Mouse (Mus musculus) brain, adult 2 months (tissue): ENCODE measurements at regions not wholly inside any gene's neighbourhood (a gene's known extent, or its start where the extent isn't known, plus 50 kb on each side); places are given as distances from the start of the nearest gene placed in this dataset.

Experiments
- DNase-seq: peaks from one replicate; pipeline ENCODE4 v3.0.0; 2011; ENCODE audit warnings: low read depth, low spot score

DNA sequence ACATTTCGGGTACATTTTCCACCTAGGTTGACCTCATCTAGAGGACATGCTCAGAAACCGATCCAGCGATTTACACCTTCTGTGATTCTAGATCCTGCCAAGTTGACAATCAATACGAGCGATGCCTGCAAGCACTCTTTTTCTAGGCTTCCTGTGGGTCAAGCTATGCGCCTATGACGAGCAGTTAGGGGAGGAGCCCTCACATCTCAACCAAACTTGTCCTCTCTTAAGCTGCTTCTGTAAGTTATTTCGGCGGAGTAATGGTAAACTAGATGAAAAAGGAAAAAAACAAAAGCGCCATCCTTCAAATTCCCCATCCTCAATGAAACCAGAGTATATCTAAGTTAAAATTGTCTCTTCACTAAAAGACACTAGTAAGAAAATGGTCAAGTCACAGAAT is 858.5 kb downstream of the Zfp704 start:
- DNase-seq: no peak

DNA sequence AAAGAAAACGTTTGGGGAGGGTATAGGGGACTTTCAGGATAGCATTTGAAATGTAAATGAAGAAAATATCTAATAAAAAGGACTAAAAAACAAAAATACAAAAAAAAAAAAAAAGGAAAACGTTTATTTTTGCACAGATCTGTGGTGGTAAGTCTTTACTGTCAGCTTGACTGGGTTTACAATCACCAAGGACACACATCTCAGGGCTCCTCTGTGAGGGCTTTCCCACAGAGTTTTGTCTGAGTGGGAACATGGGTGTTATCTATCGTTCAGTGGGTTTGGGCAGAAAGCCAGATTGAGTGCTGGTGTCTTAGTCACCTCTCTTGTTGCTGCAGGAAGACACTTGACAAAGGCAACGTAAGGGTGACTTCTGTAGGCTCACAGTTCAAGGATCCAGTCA is 859.0 kb downstream of the Zfp704 start:
- DNase-seq: no peak

DNA sequence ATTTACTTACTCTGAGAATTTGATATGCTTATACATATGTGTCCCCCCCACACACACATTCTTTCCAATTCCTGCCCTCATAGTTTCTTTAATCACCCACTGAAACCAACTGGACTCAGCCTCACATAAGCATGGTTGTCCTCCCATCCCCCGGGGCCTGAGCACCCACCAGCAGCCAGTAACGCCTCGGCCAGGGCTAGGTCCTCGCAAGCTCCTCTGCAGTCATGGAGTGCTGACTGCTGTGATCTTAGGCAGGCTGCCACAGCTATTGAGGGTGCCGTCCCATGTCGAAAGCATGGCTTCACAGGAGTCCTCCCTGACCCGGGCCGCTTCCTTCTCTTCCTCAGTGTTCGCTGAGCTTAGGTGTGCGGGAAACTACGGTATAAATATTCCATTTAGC is 859.7 kb downstream of the Zfp704 start:
- no peak for DNase-seq

DNA sequence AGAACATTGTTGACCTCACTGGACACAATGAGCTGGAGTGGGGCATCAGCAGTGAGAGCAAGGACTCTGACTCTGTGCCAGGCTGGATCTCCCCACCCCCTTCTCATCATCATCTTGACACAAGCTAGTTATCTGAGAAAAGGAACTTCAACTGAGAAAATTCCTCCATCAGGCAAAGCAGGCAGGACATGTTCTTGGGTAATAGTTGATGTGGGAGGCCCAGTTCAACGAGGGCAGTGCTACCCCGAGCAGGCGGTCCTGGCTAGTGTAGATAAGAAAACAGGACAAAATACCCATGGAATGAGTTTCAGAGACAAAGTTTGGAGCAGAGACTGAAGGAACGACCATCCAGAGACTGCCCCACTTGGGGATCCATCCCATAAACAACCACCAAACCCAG is 862.7 kb downstream of the Zfp704 start:
- DNase-seq: no peak

GRCm38 (mm10) chr3:8746677-8747076 is 863.2 kb downstream of the Zfp704 start:
- DNase-seq: no peak

DNA sequence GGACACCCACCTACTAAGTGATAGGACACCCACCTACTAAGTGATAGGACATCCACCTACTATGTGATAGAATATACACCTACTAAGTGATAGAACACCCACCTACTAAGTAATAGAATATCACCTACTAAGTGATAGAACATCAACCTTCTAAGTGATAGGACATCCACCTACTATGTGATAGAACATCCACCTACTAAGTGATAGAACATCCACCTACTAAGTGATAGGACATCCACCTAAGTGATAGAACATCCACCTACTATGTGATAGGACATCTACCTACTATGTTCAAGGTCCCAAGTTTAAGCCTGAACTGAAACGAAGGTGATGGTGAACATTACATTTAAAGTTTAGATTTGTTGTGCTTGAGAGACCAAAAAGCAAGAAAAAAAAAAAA is 863.8 kb downstream of the Zfp704 start:
- DNase-seq: no peak

DNA sequence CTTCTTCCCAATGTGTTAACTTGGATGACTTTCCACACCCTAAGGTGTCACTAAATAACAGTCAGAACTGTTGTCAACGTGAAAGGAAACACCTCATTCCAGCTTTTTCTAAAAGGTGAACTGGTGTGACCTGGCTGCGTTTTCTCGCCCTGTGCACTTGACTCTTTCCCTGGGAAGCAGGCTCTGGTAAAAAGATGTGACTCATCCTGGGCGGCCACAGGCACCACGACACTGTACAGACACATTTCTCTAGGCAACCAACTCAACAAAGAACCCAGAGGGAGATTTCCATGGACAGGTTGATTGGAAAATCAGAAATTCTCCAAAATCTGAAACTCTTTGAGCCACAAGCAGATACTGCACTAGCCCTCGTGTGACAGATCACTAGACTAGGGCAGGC is 865.0 kb downstream of the Zfp704 start:
- DNase-seq: peak; percentile 13

- no peak for DNase-seq
Observed at GRCm38 (mm10) chr3:8743650-8744049, 866.2 kb downstream of the Zfp704 start.

GRCm38 (mm10) chr3:8741266-8742023 is 868.4 kb downstream of the Zfp704 start:
- DNase-seq: no peak

DNA sequence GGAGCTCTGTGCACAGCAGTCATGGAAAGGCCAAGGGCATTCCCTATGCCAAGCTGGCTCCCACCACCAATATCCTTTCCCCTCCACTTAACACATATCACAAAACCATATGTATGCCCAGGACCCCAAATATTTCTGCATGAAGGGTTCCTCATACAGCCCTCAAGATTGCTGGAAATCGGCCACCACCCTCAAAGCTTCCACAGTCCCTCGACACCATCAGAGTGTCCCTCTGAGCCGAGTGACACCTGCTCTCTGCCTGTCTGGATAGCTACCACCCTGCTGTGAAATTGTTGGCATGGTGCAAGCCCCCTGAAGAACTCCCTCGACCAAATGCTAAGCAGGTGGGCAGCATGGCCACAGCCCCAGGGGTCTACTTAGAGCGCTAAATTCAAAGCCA is 869.2 kb downstream of the Zfp704 start:
- no peak for DNase-seq

GRCm38 (mm10) chr3:8739299-8739698 is 870.6 kb downstream of the Zfp704 start:
- no peak for DNase-seq

- no peak for DNase-seq
Observed at GRCm38 (mm10) chr3:8736239-8736953, 873.5 kb downstream of the Zfp704 start.

GRCm38 (mm10) chr3:8734096-8734495 is 875.8 kb downstream of the Zfp704 start:
- peak; percentile 49 for DNase-seq

- DNase-seq: no peak
Observed at GRCm38 (mm10) chr3:8731398-8731797, 878.5 kb downstream of the Zfp704 start.

DNA sequence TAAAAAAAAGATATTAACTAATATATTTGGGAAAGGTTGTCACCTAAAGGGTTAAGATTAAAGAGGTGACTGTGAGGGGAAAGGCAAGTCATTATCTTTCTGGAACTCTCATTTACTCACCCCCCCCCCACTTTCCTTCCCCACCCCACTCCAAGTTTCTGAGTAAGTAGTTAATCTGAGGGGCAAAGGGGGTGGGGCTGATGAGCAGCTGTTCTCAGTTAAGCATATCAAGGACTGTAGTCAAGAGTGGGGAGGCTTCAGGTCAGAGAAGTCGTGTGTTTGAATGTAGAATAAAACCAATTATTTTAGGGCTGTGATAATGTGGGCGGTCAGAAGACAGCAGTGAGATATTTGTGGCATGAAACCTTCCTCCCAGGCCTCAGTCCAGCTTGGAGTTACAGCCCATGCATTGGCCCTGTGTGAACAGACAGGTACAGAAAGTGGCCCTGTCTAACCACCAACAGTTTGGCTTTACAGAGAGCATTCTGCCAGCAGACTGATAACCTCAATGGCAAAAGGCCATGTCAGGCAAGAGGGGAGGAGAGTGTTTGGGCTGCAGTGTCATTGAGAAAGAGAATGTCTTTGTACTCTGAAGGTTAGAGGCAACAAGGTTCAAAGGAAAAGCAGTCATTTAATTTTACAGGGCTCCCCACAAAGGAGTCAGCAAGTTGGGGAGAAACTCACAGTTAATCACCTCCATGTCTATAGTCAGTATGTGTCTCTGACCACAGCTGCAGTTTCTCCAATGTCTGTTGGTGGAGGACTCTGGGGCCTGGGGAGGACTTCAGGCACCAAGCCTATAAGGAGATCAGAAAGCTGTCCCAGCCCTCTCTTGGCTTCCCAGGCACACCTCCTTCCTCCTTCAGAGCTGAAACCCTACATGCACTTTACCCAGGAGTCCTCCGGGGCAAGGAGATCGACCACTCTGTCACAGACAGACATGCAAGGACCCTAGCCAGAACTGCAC is 888.0 kb downstream of the Zfp704 start:
- no peak for DNase-seq

GRCm38 (mm10) chr3:8720586-8721100 is 889.2 kb downstream of the Zfp704 start:
- DNase-seq: no peak

DNA sequence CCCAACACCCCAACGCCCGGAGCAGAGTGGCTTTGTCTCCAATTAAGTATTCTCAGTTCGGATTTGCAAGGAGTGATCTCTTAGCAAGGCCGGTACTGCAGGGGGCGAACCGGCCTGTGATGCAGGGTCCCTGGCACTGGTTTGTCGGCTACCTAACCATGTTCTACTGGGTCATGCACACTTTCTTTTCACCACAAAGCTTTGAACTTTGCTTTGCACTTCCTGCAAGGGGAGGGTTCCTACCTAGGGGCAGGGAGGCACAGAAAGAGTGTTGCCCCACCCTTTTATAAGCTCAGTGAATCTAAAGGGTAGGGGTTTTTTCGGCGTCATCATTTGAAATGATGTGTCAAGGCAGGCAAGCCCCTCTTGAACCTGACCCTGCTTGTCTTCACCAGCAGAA is 891.7 kb downstream of the Zfp704 start:
- DNase-seq: no peak

- peak; percentile 73 for DNase-seq
Observed at GRCm38 (mm10) chr3:8717334-8717812, 892.5 kb downstream of the Zfp704 start.
